Mouse (Mus musculus) CH12.LX (cell line): ENCODE measurements around the gene Pigt. TPM values are rescaled to one million over a fixed set of nuclear protein-coding genes. Genes with fewer than 3 reads are reported as not detected.

Experiments used
- DNase-seq: peaks from one replicate; pipeline ENCODE4 v3.0.0-alpha.2; 2013; ENCODE audit errors: extremely low read depth
- H3K27ac ChIP-seq: 2 replicates; pipeline ENCODE4 v1.5.1; 2012; ENCODE audit warnings: low read depth, mild to moderate bottlenecking, control low read depth, moderate library complexity; ENCODE audit not compliant: insufficient read depth
- H3K27me3 ChIP-seq: replicated peaks from 2 replicates; pipeline ENCODE3; 2012; ENCODE audit warnings: inconsistent platforms
- H3K36me3 ChIP-seq, 2 experiments: replicated peaks in 1 of 2; 2 replicates each; pipeline versions ENCODE3 to v1.6.1; 2012; ENCODE audit warnings: inconsistent platforms in 1 of 2, low read length in 1 of 2, mild to moderate bottlenecking in 1 of 2, mixed read lengths in 1 of 2, moderate library complexity in 1 of 2; ENCODE audit not compliant: control insufficient read depth in 1 of 2, insufficient read depth in 1 of 2
- H3K4me1 ChIP-seq, 2 experiments: 2 replicates each; pipeline ENCODE4 v1.6.1; 2012; ENCODE audit warnings: inconsistent platforms in 1 of 2, moderate library complexity in 1 of 2; ENCODE audit not compliant: insufficient read depth in 2 of 2, control insufficient read depth in 1 of 2
- H3K4me2 ChIP-seq: 2 replicates; pipeline ENCODE4 v1.6.1; 2012; ENCODE audit warnings: low read depth, mild to moderate bottlenecking, control low read depth; ENCODE audit not compliant: poor library complexity, insufficient read depth, severe bottlenecking
- H3K4me3 ChIP-seq, 3 experiments: fragments of 150-350 bp in 1 of 3; sonication (generic) in 1 of 3; replicated peaks in 1 of 3; 2 replicates each; pipeline versions ENCODE3 to v1.5.1; 2011 to 2012; ENCODE audit warnings: low read depth in 2 of 3, low read length in 2 of 3, mild to moderate bottlenecking in 2 of 3, moderate library complexity in 2 of 3, control low read depth in 1 of 3, improper control_type of control experiment in 1 of 3, inconsistent platforms in 1 of 3, mixed read lengths in 1 of 3; ENCODE audit not compliant: poor library complexity in 1 of 3
- H3K79me2 ChIP-seq: replicated peaks from 2 replicates; pipeline ENCODE4 v1.6.1; 2012; ENCODE audit warnings: mild to moderate bottlenecking, moderate library complexity; ENCODE audit not compliant: control insufficient read depth, poor library complexity, insufficient read depth, severe bottlenecking; ENCODE audit errors: extremely low read depth
- H3K9ac ChIP-seq: 2 replicates; pipeline ENCODE4 v1.6.1; 2012; ENCODE audit warnings: low read depth, mild to moderate bottlenecking, control low read depth, moderate library complexity; ENCODE audit not compliant: insufficient read depth
- H3K9me3 ChIP-seq: replicated peaks from 2 replicates; pipeline ENCODE3; 2012; ENCODE audit warnings: low read length, inconsistent platforms, mixed read lengths
- BHLHE40 ChIP-seq: IDR thresholded peaks from 2 replicates; pipeline ENCODE4 v1.6.1; 2011; ENCODE audit warnings: mild to moderate bottlenecking, low read depth, low read length, improper control_type of control experiment
- CHD1 ChIP-seq: IDR thresholded peaks from 2 replicates; pipeline ENCODE4 v1.6.1; 2012; ENCODE audit warnings: low read depth, low read length, improper control_type of control experiment, inconsistent platforms
- CTCF ChIP-seq, 2 experiments: IDR thresholded peaks in 1 of 2; conservative IDR thresholded peaks in 1 of 2; 2 replicates each; pipeline ENCODE4 v1.5.1; 2011 to 2012; ENCODE audit warnings: low read depth in 2 of 2, low read length in 2 of 2, improper control_type of control experiment in 1 of 2, inconsistent platforms in 1 of 2, mild to moderate bottlenecking in 1 of 2, moderate library complexity in 1 of 2
- E2F4 ChIP-seq: IDR thresholded peaks from 2 replicates; pipeline ENCODE4 v1.6.1; 2011; ENCODE audit warnings: low read depth, low read length, improper control_type of control experiment; ENCODE audit not compliant: insufficient replicate concordance
- GABPA ChIP-seq: IDR thresholded peaks from 2 replicates; pipeline ENCODE4 v1.6.1; 2012; ENCODE audit warnings: low read depth, low read length, improper control_type of control experiment, inconsistent platforms; ENCODE audit not compliant: insufficient replicate concordance
- IRF4 ChIP-seq: IDR thresholded peaks from 2 replicates; pipeline ENCODE4 v1.6.1; 2014; ENCODE audit warnings: low read depth, mild to moderate bottlenecking, inconsistent platforms, low read length, improper control_type of control experiment
- JUND ChIP-seq: conservative IDR thresholded peaks from 2 replicates; pipeline ENCODE4 v1.6.1; 2011; ENCODE audit warnings: low read depth, low read length, improper control_type of control experiment
- KAT2A ChIP-seq: IDR thresholded peaks from 2 replicates; pipeline ENCODE4 v1.6.1; 2012; ENCODE audit warnings: low read length, improper control_type of control experiment, inconsistent platforms; ENCODE audit not compliant: insufficient replicate concordance
- MAZ ChIP-seq: IDR thresholded peaks from 2 replicates; pipeline ENCODE4 v1.6.1; 2012; ENCODE audit warnings: low read depth, mild to moderate bottlenecking, inconsistent platforms, low read length, improper control_type of control experiment, moderate library complexity
- MXI1 ChIP-seq: IDR thresholded peaks from 2 replicates; pipeline ENCODE4 v1.6.1; 2011; ENCODE audit warnings: mild to moderate bottlenecking, low read depth, low read length, improper control_type of control experiment
- MYC ChIP-seq: IDR thresholded peaks from 2 replicates; pipeline ENCODE4 v1.6.1; 2011; ENCODE audit warnings: low read depth, mild to moderate bottlenecking, improper control_type of control experiment, low read length
- NELFE ChIP-seq: IDR thresholded peaks from 2 replicates; pipeline ENCODE4 v1.6.1; 2011; ENCODE audit warnings: low read depth, low read length, improper control_type of control experiment
- NRF1 ChIP-seq: IDR thresholded peaks from 2 replicates; pipeline ENCODE4 v1.6.1; 2014; ENCODE audit warnings: low read depth, mild to moderate bottlenecking, inconsistent platforms, low read length, improper control_type of control experiment, moderate library complexity
- POLR2A ChIP-seq: IDR thresholded peaks from 2 replicates; pipeline ENCODE4 v1.6.1; 2011; ENCODE audit warnings: low read depth, mild to moderate bottlenecking, improper control_type of control experiment, low read length
- POLR2AphosphoS2 ChIP-seq: IDR thresholded peaks from 2 replicates; pipeline ENCODE4 v1.6.1; 2011; ENCODE audit warnings: low read depth, low read length, improper control_type of control experiment
- RAD21 ChIP-seq: IDR thresholded peaks from 2 replicates; pipeline ENCODE4 v1.6.1; 2011; ENCODE audit warnings: low read depth, mild to moderate bottlenecking, low read length, improper control_type of control experiment, moderate library complexity
- RCOR1 ChIP-seq: conservative IDR thresholded peaks from 2 replicates; pipeline ENCODE4 v1.6.1; 2012; ENCODE audit warnings: low read depth, mild to moderate bottlenecking, inconsistent platforms, low read length, improper control_type of control experiment
- TBP ChIP-seq: conservative IDR thresholded peaks from 2 replicates; pipeline ENCODE4 v1.6.1; 2011; ENCODE audit warnings: low read depth, low read length, improper control_type of control experiment
- TCF12 ChIP-seq: IDR thresholded peaks from 2 replicates; pipeline ENCODE4 v1.6.1; 2014; ENCODE audit warnings: low read depth, mild to moderate bottlenecking, inconsistent platforms, low read length, improper control_type of control experiment
- USF1 ChIP-seq: IDR thresholded peaks from 2 replicates; pipeline ENCODE4 v1.6.1; 2014; ENCODE audit warnings: low read depth, mild to moderate bottlenecking, inconsistent platforms, low read length, improper control_type of control experiment
- USF2 ChIP-seq: conservative IDR thresholded peaks from 2 replicates; pipeline ENCODE4 v1.6.1; 2011; ENCODE audit warnings: low read depth, low read length, improper control_type of control experiment
- ZC3H11A ChIP-seq: IDR thresholded peaks from 2 replicates; pipeline ENCODE4 v1.6.1; 2012; ENCODE audit warnings: low read depth, mild to moderate bottlenecking, inconsistent platforms, low read length, improper control_type of control experiment
- ZKSCAN1 ChIP-seq: IDR thresholded peaks from 2 replicates; pipeline ENCODE4 v1.6.1; 2012; ENCODE audit warnings: low read depth, inconsistent platforms, low read length, improper control_type of control experiment, borderline replicate concordance
- ZMIZ1 ChIP-seq: IDR thresholded peaks from 2 replicates; pipeline ENCODE4 v1.6.1; 2012; ENCODE audit warnings: low read depth, mild to moderate bottlenecking, inconsistent platforms, low read length, improper control_type of control experiment
- dilution Hi-C: fragments of 300-500 bp; cut with MboI; formaldehyde crosslinking; loops from 2 replicates; pipeline ENCODE4 v1.14.3; 2020; ENCODE audit warnings: low sequenced_read_pairs; ENCODE audit not compliant: extremely low pct_unique_long_range_greater_than_20kb, extremely low pct_ligation_motif_present
- in situ Hi-C: fragments of 300-500 bp; cut with MboI; formaldehyde crosslinking; loops from 3 replicates; pipeline ENCODE4 v1.14.3; 2019; ENCODE audit warnings: low sequenced_read_pairs, low pct_ligation_motif_present, low pct_unique_long_range_greater_than_20kb, mixed read lengths
- polyA plus RNA-seq: library from polyadenylated mRNA; unstranded; fragments of >175 nt; gene quantifications from 2 replicates; pipeline ENCODE4 v1.2.1, GENCODE M21; 2012; ENCODE audit warnings: low read depth; ENCODE audit not compliant: insufficient read length
- total RNA-seq, 2 experiments: library from RNA; depleted of rRNA; stranded (reverse); fragments of 300-350 nt in 1 of 2; fragments of >200 nt in 1 of 2; gene quantifications; 2 replicates each; pipeline ENCODE4 v1.2.3; 2012 to 2014

Pigt gene
- total and polyA plus RNA-seq, 3 experiments: 14.0 to 91.8 (median 39.2) TPM

GRCm38 (mm10) chr2:164521841-164522240, 24.5 kb downstream of the Pigt start (continued):
- TF ChIP-seq E2F4 (no peak), ZMIZ1 (no peak; the same call in 1 of the 2 replicates)
- TF ChIP-seq, all 38 proteins: peak for 17

GRCm38 (mm10) chr2:164522280-164522679, 25.0 kb downstream of the Pigt start:
- Histone ChIP-seq H3K4me3 (peak overlapping the region in 1 of 3 experiments; percentile 8), H3K9ac (peak overlapping the region; percentile 27; the same call in 1 of the 2 replicates), H3K36me3 (no peaks in the 10 kb centered on the region), H3K27ac (peak overlapping the region; percentile 71), H3K79me2 (no peaks in the 10 kb centered on the region), H3K27me3 (peaks cover 13% of the 10 kb centered on the region), H3K9me3 (peaks cover 30% of the 10 kb centered on the region), H3K4me2 (peak overlapping the region; percentile 64), H3K4me1 (peaks cover 2 to 25% of the 10 kb centered on the region in 2 experiments)
- peak; percentile 69 for DNase-seq
- TF ChIP-seq POLR2AphosphoS2 (no peak), ZKSCAN1 (no peak), NRF1 (no peak), CHD1 (0 out of 2 replicates have a peak, but pooled peaks have one; percentile 19), MXI1 (0 out of 2 replicates have a peak, but pooled peaks have one; percentile 16)
- in situ Hi-C loops (no loop called here), dilution Hi-C loops (no loop called here)

GRCm38 (mm10) chr2:164523301-164523773, 26.0 kb downstream of the Pigt start:
- no peak for TF ChIP-seq USF1
- TF ChIP-seq NRF1: peak; percentile 69
- no peak for TF ChIP-seq TBP
- Histone ChIP-seq H3K79me2 (no peaks in the 10 kb centered on the region), H3K36me3 (no peaks in the 10 kb centered on the region), H3K27ac (no peak overlapping the region), H3K4me3 (no peak overlapping the region), H3K4me1 (peaks cover 2 to 25% of the 10 kb centered on the region in 2 experiments), H3K4me2 (no peak overlapping the region), H3K27me3 (peaks cover 23% of the 10 kb centered on the region), H3K9ac (no peak overlapping the region), H3K9me3 (peaks cover 36% of the 10 kb centered on the region)
- no peak for DNase-seq
- dilution Hi-C loops (no loop called here), in situ Hi-C loops (no loop called here)

- no peak overlapping the region for H3K4me2 ChIP-seq
- peaks cover 4 to 14% of the 10 kb centered on the region in 2 experiments for H3K4me1 ChIP-seq
- in situ Hi-C loops: no loop called here
- H3K79me2 ChIP-seq: no peaks in the 10 kb centered on the region
- H3K4me3 ChIP-seq: no peak overlapping the region
- peaks cover 50% of the 10 kb centered on the region for H3K27me3 ChIP-seq
- dilution Hi-C loops: no loop called here
- no peak overlapping the region for H3K9ac ChIP-seq
- no peak overlapping the region for H3K27ac ChIP-seq
- peaks cover 29% of the 10 kb centered on the region for H3K9me3 ChIP-seq
- no peak for TF ChIP-seq NELFE
- no peak for TF ChIP-seq JUND
- no peak for TF ChIP-seq ZC3H11A
- no peak for TF ChIP-seq POLR2AphosphoS2
- no peak for TF ChIP-seq USF2
- no peak for TF ChIP-seq RCOR1
- no peak for TF ChIP-seq RAD21
- TF ChIP-seq GABPA: no peak
- no peak for TF ChIP-seq MYC
- no peak for TF ChIP-seq BHLHE40
- no peak for TF ChIP-seq POLR2A
- TF ChIP-seq ZKSCAN1: no peak
- TF ChIP-seq CTCF (conservative IDR thresholded peaks at IDR 0.05 in 1 of 2, IDR thresholded peaks at IDR 0.05 in 1 of 2; ENCODE audit: low read depth in 2 of 2, low read length in 2 of 2): no peak
- no peak for TF ChIP-seq MAZ
- TF ChIP-seq IRF4: no peak
- no peak for TF ChIP-seq KAT2A
- TF ChIP-seq TCF12: no peak
- DNase-seq: no peak
- no peaks in the 10 kb centered on the region for H3K36me3 ChIP-seq
These were observed 31.2 kb downstream of the Pigt start for GRCm38 (mm10) chr2:164528557-164528956.
